Mouse (Mus musculus): Measurements from ENCODE around the gene Olfr214.
"Not testable (repeated sequence)": the region's sequence is repeated elsewhere in the genome, so short reads cannot be mapped to it uniquely, and the experiment has no call there.

GRCm38 (mm10) chr6:116550841-116551240 lies 3.2 kb upstream of the Olfr214 start, which contains the start of gene Gm5580:
- TF ChIP-seq CTCF (IDR thresholded peaks at IDR 0.05; ENCODE audit: borderline replicate concordance, insufficient read depth, low read length); POLR2A (IDR thresholded peaks at IDR 0.05; ENCODE audit: low read depth, low read length): not testable (repeated sequence)

Measured in embryonic fibroblast, embryonic 13.5 days (primary cell).